Mouse (Mus musculus): ENCODE measurements at regions not wholly inside any gene's neighbourhood (a gene's known extent, or its start where the extent isn't known, plus 50 kb on each side); places are given as distances from the start of the nearest gene placed in this dataset.

DNA sequence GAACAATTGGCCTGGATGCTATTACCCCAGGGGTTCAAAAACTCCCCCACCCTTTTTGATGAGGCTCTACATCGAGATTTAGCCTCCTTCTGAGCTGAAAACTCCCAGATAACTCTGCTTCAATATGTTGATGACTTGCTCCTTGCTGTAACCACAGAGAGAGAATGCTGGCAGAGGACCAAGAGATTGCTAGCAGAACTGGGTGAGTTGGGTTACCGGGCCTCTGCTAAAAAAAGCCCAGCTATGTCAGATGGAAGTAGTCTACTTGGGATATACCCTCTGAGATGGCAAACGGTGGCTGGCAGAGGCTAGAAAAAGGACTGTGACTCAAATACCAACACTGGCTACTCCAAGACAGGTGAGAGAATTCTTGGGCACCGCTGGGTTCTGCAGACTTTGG lies 63.9 kb upstream of the Gm906 start:
- DNase-seq (ENCODE audit: low spot score in 2 of 2), result peak; percentile 24 to 33

DNA sequence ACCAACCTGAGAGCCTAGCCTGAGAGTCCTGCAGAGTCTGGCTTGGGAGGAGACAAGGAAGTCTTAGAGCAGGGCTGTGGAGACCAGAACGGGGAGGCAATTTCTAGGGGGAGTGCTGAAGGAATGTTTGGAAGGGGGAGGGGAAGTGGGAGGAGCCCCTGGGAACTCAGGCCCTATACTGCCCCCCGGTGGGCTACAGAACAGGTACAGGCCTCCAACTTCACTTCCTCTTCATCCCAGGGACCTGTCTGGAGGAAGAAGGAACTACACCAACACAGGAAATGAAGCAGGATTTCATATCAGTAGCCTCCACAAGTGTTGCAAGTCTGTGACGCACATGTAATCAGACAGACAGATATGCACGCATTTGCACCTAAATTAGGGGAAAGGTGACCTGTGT lies 72.4 kb upstream of the Gm906 start:
- no peak for DNase-seq (ENCODE audit: low spot score in 2 of 2)

DNA sequence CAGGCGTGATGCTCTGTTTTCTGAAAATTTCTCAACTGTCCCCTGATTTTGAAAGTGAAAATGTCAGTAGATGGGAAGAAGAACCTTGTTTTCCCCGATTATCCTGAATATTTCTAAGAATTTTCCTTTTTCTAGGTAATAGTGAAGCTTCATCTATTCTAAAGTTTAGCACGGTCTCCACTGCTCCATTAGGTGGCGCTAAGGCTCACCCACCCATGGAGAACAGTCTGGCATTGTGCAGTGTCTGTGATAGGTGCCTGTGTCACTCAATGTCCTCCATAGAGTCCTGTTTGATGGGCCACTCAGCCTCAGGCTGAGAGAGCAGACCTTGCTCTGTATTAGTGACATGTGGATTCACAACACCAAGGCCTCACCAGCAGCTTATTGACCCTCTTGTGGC lies 78.5 kb upstream of the Gm906 start:
- no peak for DNase-seq (ENCODE audit: low spot score in 2 of 2)

DNA sequence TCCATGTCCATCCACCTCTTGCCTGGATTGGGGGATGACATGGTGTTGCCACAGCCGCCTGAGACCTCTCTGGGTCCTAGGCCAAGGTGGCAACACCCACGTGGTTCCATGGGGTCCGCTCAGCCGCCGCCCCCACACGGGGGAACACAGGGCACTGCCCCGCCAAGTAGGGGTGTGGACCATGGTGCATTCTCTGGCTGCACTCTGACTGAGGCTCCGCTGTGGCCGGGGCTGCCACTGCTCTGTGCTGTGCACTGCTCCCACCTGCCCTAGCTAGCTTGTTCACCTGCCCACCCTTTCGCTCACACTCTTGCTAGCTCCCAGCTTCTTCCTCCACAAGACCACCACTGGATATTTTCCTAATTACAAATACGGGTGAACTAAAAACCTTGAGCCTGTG lies 73.5 kb upstream of the Fbxw17 start:
- DNase-seq (ENCODE audit: low spot score in 2 of 2), result no peak

DNA sequence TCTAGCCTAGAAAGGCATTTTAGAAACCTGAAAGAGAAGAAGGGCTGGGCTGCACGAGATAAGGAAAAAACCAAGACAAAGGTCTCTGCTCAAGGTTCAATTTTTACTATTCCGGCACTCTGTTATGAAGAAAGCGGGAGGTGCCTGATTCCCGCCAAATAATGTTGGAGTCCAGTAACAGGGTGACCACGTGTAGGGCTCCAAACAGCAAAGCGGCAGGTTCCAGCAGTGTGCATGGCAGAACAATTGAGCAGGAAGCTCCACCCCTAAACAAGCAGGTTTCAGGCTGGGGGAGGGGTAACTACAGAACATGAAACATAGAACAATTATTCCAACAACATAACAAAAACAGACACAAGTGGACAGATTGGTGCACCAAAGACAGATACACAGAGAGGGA lies 65.7 kb upstream of the Fbxw17 start:
- no peak for DNase-seq (ENCODE audit: low spot score in 2 of 2)

DNA sequence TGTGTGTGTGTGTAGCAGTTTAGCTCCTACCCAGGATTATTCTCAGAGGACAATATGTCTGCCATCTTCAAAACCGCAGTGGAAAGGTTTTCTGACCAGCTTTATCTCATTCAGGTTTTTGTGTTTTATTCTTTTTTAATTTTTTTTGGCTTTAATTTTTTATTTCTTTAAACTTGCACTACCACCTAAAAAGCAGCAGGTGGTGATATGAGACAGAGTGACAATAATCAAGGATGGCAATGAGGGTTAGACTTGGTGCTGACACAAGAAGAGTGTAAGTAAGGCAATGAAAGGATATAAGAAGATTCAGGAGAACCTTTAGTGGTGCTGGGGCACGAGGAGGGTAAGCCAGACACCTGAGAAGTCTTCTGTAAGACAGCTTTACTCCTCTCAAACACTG lies 62.4 kb upstream of the Fbxw17 start:
- DNase-seq (ENCODE audit: low spot score in 2 of 2), result no peak

DNA sequence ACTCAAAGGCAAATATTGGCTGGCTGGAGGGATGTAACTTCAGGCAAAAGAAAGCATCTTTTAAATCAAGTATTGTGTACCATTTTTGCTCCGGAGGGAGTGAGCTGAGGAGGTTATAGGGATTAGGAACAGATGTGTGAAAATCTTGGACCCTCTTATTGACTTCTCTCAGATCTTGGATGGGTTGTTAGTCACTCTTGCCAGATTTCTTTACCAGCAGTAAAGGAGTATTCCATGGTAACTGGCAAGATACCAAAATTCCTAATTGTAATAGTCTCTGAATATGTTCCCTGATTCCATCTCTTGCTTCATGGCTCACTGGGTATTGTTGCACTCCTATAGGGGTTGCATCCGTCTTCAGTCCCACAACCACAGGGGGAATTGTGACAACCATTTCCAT lies 58.1 kb upstream of the Fbxw17 start:
- DNase-seq (ENCODE audit: low spot score in 2 of 2), result no peak

Data from heart, adult 9 months (tissue).